ENCODE assay signal across 14 mouse cellular contexts in the genomic region with DNA sequence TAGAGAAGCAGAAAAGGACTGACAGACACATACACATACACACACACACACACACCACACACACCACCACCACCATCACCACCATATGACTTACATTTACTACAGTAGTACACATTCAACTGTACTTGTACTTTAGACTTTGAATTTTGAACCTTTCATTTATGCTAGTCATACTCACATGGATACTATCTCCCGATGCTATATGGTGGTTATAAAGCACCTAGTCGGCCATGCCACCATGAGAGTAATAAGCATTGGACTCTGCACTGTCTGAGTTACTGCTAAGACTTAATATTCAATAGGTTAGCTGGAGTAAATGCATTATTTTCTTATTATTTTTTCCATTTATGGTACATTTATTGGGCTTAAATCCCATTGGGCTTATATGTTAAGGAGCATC.
DNase-seq lines count a peak whose midpoint lies in the region; ATAC-seq lines count a peak whose summit lies in the region.
"Had no signal": no experiment of that assay in that cellular context is flagged by ENCODE, and none has a peak within 500 bp of the region (broad histone marks: within the 10 kb centered on the region; RNA-seq: fewer than 3 reads in every experiment).

No protein-coding gene starts in this region.

- 88% methylated on average over 2 of the region's 2 CpGs for WGBS in heart, embryonic 12.5 days
- 90% methylated on average over 2 of the region's 2 CpGs for WGBS in midbrain, embryonic 15.5 days
- 93% methylated on average over 2 of the region's 2 CpGs for WGBS in midbrain, embryonic 16.5 days
- WGBS in intestine, embryonic 16.5 days, result 73% methylated on average over 2 of the region's 2 CpGs
- WGBS in neural tube, embryonic 15.5 days, result 84% methylated on average over 2 of the region's 2 CpGs

- H3K9me3 ChIP-seq in heart, embryonic 12.5 days (replicated peaks), result no peaks in the 10 kb centered on the region
- H3K9me3 ChIP-seq in midbrain, embryonic 15.5 days, result no peaks in the 10 kb centered on the region
- H3K9me3 ChIP-seq in midbrain, embryonic 16.5 days (replicated peaks; ENCODE audit: control insufficient read depth, low read length, poor library complexity, severe bottlenecking), result no peaks in the 10 kb centered on the region
- H3K9me3 ChIP-seq in intestine, embryonic 16.5 days (ENCODE audit: control insufficient read depth, low read length), result no peaks in the 10 kb centered on the region
- no peaks in the 10 kb centered on the region for H3K9me3 ChIP-seq in neural tube, embryonic 15.5 days (replicated peaks)
- H3K9me3 ChIP-seq: liver, embryonic 12.5 days had no signal

- no peak overlapping the region for H3K27ac ChIP-seq in heart, embryonic 12.5 days (ENCODE audit: poor library complexity, severe bottlenecking)
- H3K27ac ChIP-seq in midbrain, embryonic 15.5 days, result 0 out of 2 replicates have a peak overlapping the region, but pooled peaks have one; percentile 60
- no peak overlapping the region for H3K27ac ChIP-seq in midbrain, embryonic 16.5 days (ENCODE audit: low read length)
- H3K27ac ChIP-seq in intestine, embryonic 16.5 days (ENCODE audit: low read length), result no peak overlapping the region; the same call in 1 of the 2 replicates
- peak overlapping the region; percentile 71; the same call in 1 of the 2 replicates for H3K27ac ChIP-seq in neural tube, embryonic 15.5 days (replicated peaks)
- H3K27ac ChIP-seq: kidney, postnatal 0 days; liver, embryonic 12.5 days had no signal

- H3K9ac ChIP-seq in heart, embryonic 12.5 days, result no peak overlapping the region
- no peak overlapping the region for H3K9ac ChIP-seq in midbrain, embryonic 15.5 days
- H3K9ac ChIP-seq in midbrain, embryonic 16.5 days (ENCODE audit: low read depth, low read length), result no peak overlapping the region
- no peak overlapping the region for H3K9ac ChIP-seq in intestine, embryonic 16.5 days (ENCODE audit: low read depth, low read length)
- H3K9ac ChIP-seq in neural tube, embryonic 15.5 days (replicated peaks), result no peak overlapping the region
- H3K9ac ChIP-seq: liver, embryonic 12.5 days had no signal

- no peaks in the 10 kb centered on the region for H3K36me3 ChIP-seq in heart, embryonic 12.5 days
- H3K36me3 ChIP-seq in midbrain, embryonic 15.5 days (replicated peaks), result no peaks in the 10 kb centered on the region
- H3K36me3 ChIP-seq in midbrain, embryonic 16.5 days (ENCODE audit: control insufficient read depth, insufficient read depth, low read length), result no peaks in the 10 kb centered on the region
- H3K36me3 ChIP-seq in intestine, embryonic 16.5 days (ENCODE audit: control insufficient read depth, insufficient read depth, low read length), result no peaks in the 10 kb centered on the region
- H3K36me3 ChIP-seq in neural tube, embryonic 15.5 days, result no peaks in the 10 kb centered on the region
- H3K36me3 ChIP-seq: liver, embryonic 12.5 days had no signal

- intact Hi-C loops in left cerebral cortex, postnatal 14 days (cut with DNase I), result no loop called here

- H3K4me3 ChIP-seq in heart, embryonic 12.5 days, result no peak overlapping the region
- H3K4me3 ChIP-seq in midbrain, embryonic 15.5 days, result no peak overlapping the region
- no peak overlapping the region for H3K4me3 ChIP-seq in midbrain, embryonic 16.5 days (ENCODE audit: low read depth, low read length)
- H3K4me3 ChIP-seq in intestine, embryonic 16.5 days (ENCODE audit: low read length), result no peak overlapping the region
- H3K4me3 ChIP-seq in neural tube, embryonic 15.5 days (replicated peaks), result no peak overlapping the region
- H3K4me3 ChIP-seq: liver, embryonic 12.5 days had no signal

- no peak for ATAC-seq in heart, embryonic 12.5 days (ENCODE audit: insufficient number of reproducible peaks, low FRiP score)
- ATAC-seq in midbrain, embryonic 15.5 days (replicated peaks), result no peak
- ATAC-seq in midbrain, embryonic 16.5 days, result no peak
- peak; percentile 97 for ATAC-seq in intestine, embryonic 16.5 days
- ATAC-seq in neural tube, embryonic 15.5 days (ENCODE audit: low FRiP score), result no peak
- ATAC-seq: liver, embryonic 12.5 days; Patski had no signal

- no peaks in the 10 kb centered on the region for H3K27me3 ChIP-seq in heart, embryonic 12.5 days (replicated peaks)
- no peaks in the 10 kb centered on the region for H3K27me3 ChIP-seq in midbrain, embryonic 15.5 days (replicated peaks)
- H3K27me3 ChIP-seq in midbrain, embryonic 16.5 days (ENCODE audit: control insufficient read depth, insufficient read depth, low read depth, low read length), result no peaks in the 10 kb centered on the region
- no peaks in the 10 kb centered on the region for H3K27me3 ChIP-seq in intestine, embryonic 16.5 days (replicated peaks; ENCODE audit: control insufficient read depth, insufficient read depth, low read length)
- H3K27me3 ChIP-seq in neural tube, embryonic 15.5 days (replicated peaks), result no peaks in the 10 kb centered on the region
- H3K27me3 ChIP-seq: liver, embryonic 12.5 days; Patski had no signal

- H3K4me1 ChIP-seq in heart, embryonic 12.5 days (replicated peaks), result 0 out of 2 replicates have a peak, but pooled peaks cover 13% of the 10 kb centered on the region
- H3K4me1 ChIP-seq in midbrain, embryonic 15.5 days, result peaks cover 3% of the 10 kb centered on the region; the same call in 1 of the 2 replicates
- H3K4me1 ChIP-seq in midbrain, embryonic 16.5 days (ENCODE audit: control insufficient read depth, insufficient read depth, low read length), result no peaks in the 10 kb centered on the region
- peaks cover 6% of the 10 kb centered on the region for H3K4me1 ChIP-seq in intestine, embryonic 16.5 days (ENCODE audit: control insufficient read depth, insufficient read depth, low read length)
- H3K4me1 ChIP-seq in neural tube, embryonic 15.5 days, result peaks cover 11% of the 10 kb centered on the region
- H3K4me1 ChIP-seq: liver, embryonic 12.5 days had no signal

- peak; percentile 37 for DNase-seq in heart, adult 11 months
- no peak for DNase-seq in left cerebral cortex, postnatal 14 days (ENCODE audit: low spot score in 2 of 2)
- no peak for DNase-seq in urinary bladder, postnatal 4 days (ENCODE audit: low spot score in 2 of 2)
- DNase-seq: cerebellum, adult 9-11 months; heart, postnatal 10 days; layer of hippocampus, adult 9-11 months had no signal

- no peak overlapping the region for H3K4me2 ChIP-seq in heart, embryonic 12.5 days
- no peak overlapping the region for H3K4me2 ChIP-seq in midbrain, embryonic 15.5 days
- H3K4me2 ChIP-seq in midbrain, embryonic 16.5 days (ENCODE audit: low read length), result no peak overlapping the region
- no peak overlapping the region for H3K4me2 ChIP-seq in intestine, embryonic 16.5 days (ENCODE audit: low read depth, low read length)
- H3K4me2 ChIP-seq in neural tube, embryonic 15.5 days, result no peak overlapping the region
- H3K4me2 ChIP-seq: liver, embryonic 12.5 days had no signal

Comparison
In these comparisons a context has a peak if more than half of its experiments do, and no peak if none do; other contexts are left out.
1. H3K27ac ChIP-seq: peak in midbrain, embryonic 15.5 days (single experiment) and neural tube, embryonic 15.5 days (single experiment); none in heart, embryonic 12.5 days (single experiment), midbrain, embryonic 16.5 days (single experiment) and intestine, embryonic 16.5 days (single experiment).